Mouse (Mus musculus) erythroblast, embryonic 14.5 days (primary cell): ENCODE results near the gene Exoc4. TPM values are rescaled to one million over a fixed set of nuclear protein-coding genes. Genes with fewer than 3 reads are reported as not detected.

Experiments
- H3K27me3 ChIP-seq: 2 replicates; pipeline ENCODE4 v1.6.1; 2012; ENCODE audit warnings: inconsistent platforms; ENCODE audit not compliant: control insufficient read depth
- H3K36me3 ChIP-seq: 2 replicates; pipeline ENCODE4 v1.6.1; 2012; ENCODE audit warnings: mild to moderate bottlenecking, inconsistent platforms; ENCODE audit not compliant: control insufficient read depth
- H3K4me1 ChIP-seq: 2 replicates; pipeline ENCODE4 v1.6.1; 2012; ENCODE audit warnings: inconsistent platforms; ENCODE audit not compliant: control insufficient read depth
- H3K4me3 ChIP-seq: replicated peaks from 2 replicates; pipeline ENCODE3; 2012; ENCODE audit warnings: moderate library complexity, mild to moderate bottlenecking, inconsistent platforms
- H3K9me3 ChIP-seq: 2 replicates; pipeline ENCODE4 v1.6.1; 2012; ENCODE audit warnings: low read length, inconsistent platforms, mixed read lengths; ENCODE audit not compliant: control insufficient read depth
- GATA1 ChIP-seq: IDR thresholded peaks from 2 replicates; pipeline ENCODE4 v1.6.1; 2012; ENCODE audit warnings: low read length, inconsistent platforms, mixed read lengths
- TAL1 ChIP-seq: IDR thresholded peaks from 3 replicates; pipeline ENCODE4 v1.6.1; 2012; ENCODE audit warnings: low read length, inconsistent platforms, mixed read lengths
- polyA plus RNA-seq: library from polyadenylated mRNA; stranded (reverse); fragments of >175 nt; gene quantifications from 2 replicates; pipeline ENCODE4 v1.2.3, GENCODE M21; 2012

The Exoc4 gene
- polyA plus RNA-seq, result 0.54 and 0.65 TPM in 2 replicates

DNA sequence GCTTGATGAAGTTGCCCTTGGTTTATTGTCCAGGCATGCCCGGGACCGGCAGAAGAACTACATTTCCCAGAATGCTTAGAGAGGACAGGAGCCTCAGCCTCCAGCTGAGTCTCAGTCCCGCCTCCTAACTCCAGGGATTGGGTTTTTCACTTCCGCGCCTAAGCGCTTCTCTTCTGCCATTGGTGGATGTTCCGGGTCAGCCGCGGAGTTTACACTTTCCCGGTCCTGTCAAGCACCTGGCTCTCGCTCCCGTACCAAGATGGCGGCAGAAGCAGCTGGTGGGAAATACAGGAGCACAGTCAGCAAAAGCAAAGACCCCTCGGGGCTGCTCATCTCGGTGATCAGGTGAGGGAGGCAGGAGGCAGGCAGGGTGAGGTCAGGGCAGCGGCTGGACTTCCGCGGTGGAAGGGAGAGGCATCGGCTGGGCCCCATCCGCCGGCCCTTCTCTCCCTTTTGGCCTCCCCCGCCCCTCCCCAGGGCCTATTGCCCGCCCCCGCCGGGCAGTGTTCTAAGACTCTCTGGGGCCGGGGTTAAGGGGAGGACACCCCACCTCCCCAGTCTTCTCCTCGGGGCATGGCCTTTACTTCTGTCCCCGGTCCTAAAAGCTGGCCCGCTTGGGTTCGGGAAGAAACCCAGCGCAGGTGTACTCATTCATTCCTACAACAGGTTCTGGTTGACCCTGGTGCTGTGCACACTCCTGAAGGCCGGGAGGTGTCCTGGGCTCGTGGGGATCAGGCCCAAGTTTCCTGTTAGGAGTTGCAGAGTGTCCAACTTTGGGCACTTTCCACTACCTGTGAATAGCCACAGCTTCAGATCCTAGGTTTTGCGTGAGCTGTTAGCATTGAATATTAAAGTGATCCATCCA is at the start of gene Exoc4:
TSS of gene Exoc4 (plus strand) at position 192 of the 865 bp plus-strand sequence.
- Histone ChIP-seq H3K4me1 (peaks cover 33% of the 10 kb centered on the region), H3K27me3 (no peaks in the 10 kb centered on the region), H3K36me3 (peaks cover 7% of the 10 kb centered on the region), H3K4me3 (peak within 1 kb of the TSS; percentile 87), H3K9me3 (no peaks in the 10 kb centered on the region)
- TF ChIP-seq TAL1 (no peak), GATA1 (no peak)

DNA sequence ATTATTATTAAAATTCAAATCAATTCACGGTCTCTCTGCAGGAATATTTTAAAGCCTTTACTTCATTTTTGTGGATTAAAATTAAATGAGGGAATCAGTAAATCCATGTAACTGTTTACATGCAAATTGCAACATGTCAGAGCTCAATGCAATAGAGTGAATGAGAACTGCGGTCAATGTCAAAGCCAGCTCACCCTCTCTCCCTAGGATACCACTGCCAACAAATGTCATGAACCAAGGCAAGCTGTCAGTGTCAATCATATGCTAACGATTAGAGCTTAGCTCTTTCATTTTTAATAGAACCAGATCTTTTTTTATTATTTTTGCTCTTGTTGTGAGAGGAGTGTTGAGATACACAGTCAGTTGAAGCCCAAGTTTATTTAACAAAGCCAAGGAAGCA is 30.1 kb upstream of the Exoc4 start:
- Histone ChIP-seq H3K36me3 (no peaks in the 10 kb centered on the region), H3K27me3 (no peaks in the 10 kb centered on the region), H3K9me3 (no peaks in the 10 kb centered on the region), H3K4me1 (no peaks in the 10 kb centered on the region), H3K4me3 (no peak overlapping the region)
- TF ChIP-seq TAL1 (no peak), GATA1 (no peak)

DNA sequence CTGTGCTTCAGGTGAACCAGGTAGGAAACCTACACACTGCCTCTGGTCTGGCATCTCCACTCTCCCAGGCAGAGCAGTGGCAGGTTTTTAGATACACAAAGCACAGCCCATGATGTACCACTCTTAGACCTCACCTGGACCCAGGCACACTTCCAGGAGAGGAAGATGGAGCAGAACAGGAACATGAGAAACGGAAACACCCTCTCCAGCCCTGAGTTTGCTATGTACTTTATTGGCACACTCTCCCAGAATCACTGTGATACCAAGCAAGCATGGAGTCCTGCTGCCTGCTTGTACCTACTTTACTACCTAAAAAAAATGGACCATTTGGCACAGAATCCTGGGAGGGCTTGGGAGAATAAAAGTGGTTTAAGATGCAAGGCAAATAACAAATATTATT is 22.2 kb upstream of the Exoc4 start:
- Histone ChIP-seq H3K27me3 (no peaks in the 10 kb centered on the region), H3K9me3 (no peaks in the 10 kb centered on the region), H3K4me1 (no peaks in the 10 kb centered on the region), H3K36me3 (no peaks in the 10 kb centered on the region), H3K4me3 (no peak overlapping the region)
- no peak for TF ChIP-seq TAL1
- no peak for TF ChIP-seq GATA1

DNA sequence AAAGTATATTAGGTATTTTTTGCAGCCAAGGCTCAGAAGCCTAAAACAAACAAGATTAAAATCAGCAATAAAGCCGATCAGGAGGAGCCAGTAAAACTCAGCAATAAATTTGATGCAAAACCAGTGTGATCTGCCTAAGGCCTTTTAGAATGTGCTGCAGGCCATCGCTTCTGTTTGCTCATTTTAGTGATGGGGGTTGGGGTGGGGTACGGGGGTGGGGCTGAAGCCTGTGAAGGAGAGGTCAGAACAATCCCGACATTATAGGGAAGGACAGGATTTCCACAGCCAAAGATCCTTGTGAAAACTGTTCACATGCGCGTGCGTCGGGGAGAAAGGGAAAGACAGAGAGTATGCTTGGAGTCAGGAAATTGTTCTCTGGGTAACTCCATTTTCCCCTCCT is 21.5 kb upstream of the Exoc4 start:
- Histone ChIP-seq H3K27me3 (no peaks in the 10 kb centered on the region), H3K36me3 (no peaks in the 10 kb centered on the region), H3K4me1 (no peaks in the 10 kb centered on the region), H3K4me3 (no peak overlapping the region), H3K9me3 (no peaks in the 10 kb centered on the region)
- TF ChIP-seq TAL1, result no peak
- TF ChIP-seq GATA1, result no peak

DNA sequence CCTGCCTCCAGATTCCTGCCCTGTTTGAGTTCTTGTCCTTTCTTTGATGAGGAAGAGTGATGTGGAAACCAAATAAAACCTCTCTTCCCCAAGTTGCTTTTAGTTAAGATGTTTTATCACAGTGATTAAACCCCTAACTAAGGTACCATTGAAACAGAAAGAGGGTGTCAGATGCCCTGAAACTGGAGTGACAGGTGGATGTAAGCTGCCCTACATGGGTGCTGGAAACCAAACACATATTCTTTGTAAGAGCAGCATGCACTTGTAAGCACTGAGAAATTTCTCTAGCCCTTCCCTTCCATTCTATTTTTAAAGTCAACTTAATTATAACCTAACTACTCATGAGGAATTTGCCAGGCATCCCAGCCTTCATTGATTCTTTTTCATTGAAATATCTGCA is 7.6 kb upstream of the Exoc4 start:
- Histone ChIP-seq H3K9me3 (no peaks in the 10 kb centered on the region), H3K36me3 (no peaks in the 10 kb centered on the region), H3K27me3 (peaks cover 8% of the 10 kb centered on the region; the same call in 1 of the 2 replicates), H3K4me3 (no peak overlapping the region), H3K4me1 (no peaks in the 10 kb centered on the region)
- TF ChIP-seq TAL1 (no peak), GATA1 (no peak)

DNA sequence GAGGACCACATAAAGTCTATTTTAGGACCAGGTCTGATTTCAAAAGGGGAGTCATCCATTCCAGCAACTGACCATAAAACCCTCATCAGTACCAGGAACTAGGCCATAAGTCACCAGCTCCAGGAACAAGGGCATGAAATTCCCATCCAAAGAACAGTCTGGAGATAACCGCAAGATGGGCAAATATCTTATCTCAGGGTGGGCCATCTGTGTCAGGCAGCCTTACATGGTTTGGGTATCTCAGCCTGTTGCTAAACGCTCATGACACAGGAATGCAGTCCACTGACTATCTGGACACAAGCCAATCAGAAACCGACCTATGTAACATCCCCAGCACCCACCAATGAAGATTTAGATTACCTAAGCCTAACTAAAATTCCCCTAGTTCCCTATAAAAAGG is 4.3 kb upstream of the Exoc4 start:
- Histone ChIP-seq H3K36me3 (no peaks in the 10 kb centered on the region), H3K9me3 (no peaks in the 10 kb centered on the region)

DNA sequence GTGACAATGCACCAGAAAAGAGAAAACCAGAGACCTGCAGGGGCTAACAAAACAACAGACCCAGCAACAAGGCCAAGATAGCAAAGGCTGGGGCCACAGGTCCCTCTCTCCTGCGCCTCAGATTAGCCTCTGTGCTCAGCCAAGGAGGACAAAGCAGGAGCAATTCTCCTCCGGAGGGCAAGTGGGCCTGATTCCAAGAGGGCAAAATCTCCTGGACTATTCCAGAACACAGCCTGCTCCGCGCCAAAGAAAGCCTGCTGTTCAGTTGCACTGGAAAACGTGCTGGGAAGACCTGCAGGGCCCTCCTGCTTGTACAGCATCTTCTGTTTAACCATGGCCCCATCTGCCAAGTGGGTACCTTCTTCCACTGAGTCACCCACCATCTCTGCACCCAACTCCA is 1.7 kb upstream of the Exoc4 start:
- H3K9me3 ChIP-seq, result no peaks in the 10 kb centered on the region
- TF ChIP-seq TAL1 (no peak), GATA1 (no peak)
- H3K4me1 ChIP-seq, result peaks cover 28% of the 10 kb centered on the region
- H3K4me3 ChIP-seq, result no peak overlapping the region
- H3K36me3 ChIP-seq, result peaks cover 2% of the 10 kb centered on the region; the same call in 1 of the 2 replicates
- H3K27me3 ChIP-seq, result no peaks in the 10 kb centered on the region

More for the DNA sequence above, 4.3 kb upstream of the Exoc4 start:
- H3K4me1 ChIP-seq, result peaks cover 4% of the 10 kb centered on the region
- TF ChIP-seq TAL1 (no peak), GATA1 (no peak)
- no peak overlapping the region for H3K4me3 ChIP-seq
- H3K27me3 ChIP-seq, result peaks cover 4% of the 10 kb centered on the region; the same call in 1 of the 2 replicates

DNA sequence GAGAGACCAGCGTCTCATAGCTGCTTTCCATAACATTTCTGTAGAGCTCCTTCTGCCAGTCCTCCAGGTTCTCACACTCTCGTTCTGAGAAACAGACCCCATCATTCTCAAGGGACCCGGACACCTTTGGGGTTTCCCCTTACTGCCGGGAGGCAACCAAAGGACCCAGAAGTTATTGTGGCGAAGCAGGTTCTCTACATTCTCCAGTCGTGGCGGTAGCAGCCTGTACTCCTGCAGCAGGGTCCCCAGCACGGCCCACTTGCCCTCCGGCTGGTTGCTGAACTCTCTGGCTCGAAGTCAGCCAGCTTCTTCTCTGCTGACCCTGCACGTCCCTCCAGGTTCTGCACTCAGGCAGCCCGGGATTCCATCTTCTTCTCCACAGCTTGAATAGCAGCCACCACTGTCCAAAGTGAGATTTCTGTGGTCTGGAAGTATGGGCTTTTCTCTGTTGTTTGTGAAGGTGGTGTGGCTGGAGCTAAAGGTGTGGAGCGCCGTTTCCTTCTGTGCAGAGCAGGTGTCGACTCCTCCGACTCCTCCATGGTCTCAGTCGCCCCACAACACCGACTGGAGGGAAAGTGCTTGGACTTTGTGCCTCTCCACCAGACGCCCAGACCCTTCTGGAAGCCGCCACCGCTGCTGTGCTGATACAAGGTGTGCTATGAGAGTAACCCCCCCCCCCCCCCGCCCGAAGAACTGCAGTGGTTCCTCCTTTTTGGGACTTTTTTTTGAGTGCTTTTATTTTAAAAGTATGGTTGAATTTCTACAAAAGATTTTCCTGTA is 1.1 kb upstream of the Exoc4 start:
- TF ChIP-seq GATA1 (no peak), TAL1 (no peak)
- Histone ChIP-seq H3K4me3 (no peak overlapping the region), H3K9me3 (no peaks in the 10 kb centered on the region), H3K36me3 (peaks cover 2% of the 10 kb centered on the region; the same call in 1 of the 2 replicates), H3K4me1 (peaks cover 31% of the 10 kb centered on the region), H3K27me3 (no peaks in the 10 kb centered on the region)

DNA sequence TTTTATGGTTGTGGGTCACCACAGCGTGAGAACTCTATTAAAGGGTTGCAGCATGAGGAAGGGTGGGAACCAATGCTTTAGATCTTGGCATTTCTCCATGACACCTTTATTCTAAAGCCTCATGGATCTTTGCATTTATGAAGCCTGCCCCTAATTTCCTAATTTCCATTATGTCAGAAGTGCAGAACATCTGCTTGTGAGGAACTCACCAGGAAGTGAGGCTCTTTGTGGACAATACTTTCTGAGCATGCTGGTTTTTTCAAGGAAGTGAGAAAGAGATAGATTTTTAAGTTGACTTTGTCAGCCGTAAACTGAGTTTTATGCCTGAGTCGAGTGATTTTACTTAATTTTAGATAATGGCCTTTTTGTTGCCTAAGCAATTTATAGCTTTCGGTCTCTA is 7.8 kb downstream of the Exoc4 start:
- no peaks in the 10 kb centered on the region for H3K9me3 ChIP-seq
- no peak for TF ChIP-seq GATA1
- TF ChIP-seq TAL1, result no peak
- H3K4me3 ChIP-seq, result no peak overlapping the region
- H3K36me3 ChIP-seq, result peaks cover 16% of the 10 kb centered on the region
- peaks cover 21% of the 10 kb centered on the region for H3K4me1 ChIP-seq
- H3K27me3 ChIP-seq, result no peaks in the 10 kb centered on the region
